Mouse (Mus musculus) midbrain, embryonic 13.5 days (tissue): ENCODE results near the gene Atg4b. TPM values are rescaled to one million over a fixed set of nuclear protein-coding genes. Genes with fewer than 3 reads are reported as not detected.

Experiments
- polyA plus RNA-seq: library from polyadenylated mRNA; unstranded; fragments of >200 nt; fragmentation: Nextera tagmentation; extraction: Ambion mirVana; gene quantifications from 2 replicates; pipeline ENCODE4 v1.2.1, GENCODE M21; 2015

Atg4b gene
- polyA plus RNA-seq, 1 experiment from 2014 or later, result 107 TPM

Other genes with a start within 250 kb of the Atg4b start
- gene Farp2, start 239.4 kb upstream of the Atg4b start, polyA plus RNA-seq, result 3.6 and 4.6 TPM in 2 replicates
- gene Stk25, start 92.8 kb upstream of the Atg4b start, polyA plus RNA-seq, result 280 and 291 TPM in 2 replicates
- 59.1 and 61.2 TPM in 2 replicates for gene Bok, start 65.8 kb upstream of the Atg4b start, polyA plus RNA-seq
- 41.7 and 49.2 TPM in 2 replicates for gene Thap4, start 3.4 kb downstream of the Atg4b start, polyA plus RNA-seq
- gene Dtymk, start 50.4 kb downstream of the Atg4b start, polyA plus RNA-seq, result 172 and 175 TPM in 2 replicates
- gene Ing5, start 52.5 kb downstream of the Atg4b start, polyA plus RNA-seq, result 11.9 and 12.3 TPM in 2 replicates
- 16.2 and 18.5 TPM in 2 replicates for gene D2hgdh, start 73.4 kb downstream of the Atg4b start, polyA plus RNA-seq
- gene Gal3st2, start 109.8 kb downstream of the Atg4b start, polyA plus RNA-seq, result not detected in 2 replicates
- gene Gal3st2b, start 166.8 kb downstream of the Atg4b start, polyA plus RNA-seq, result not detected in 2 replicates
- not detected in 2 replicates for gene Gal3st2c, start 239.0 kb downstream of the Atg4b start, polyA plus RNA-seq